Mouse (Mus musculus): ENCODE results near the gene Ubl5.
"Not testable (repeated sequence)": the region's sequence is repeated elsewhere in the genome, so short reads cannot be mapped to it uniquely, and the experiment has no call there.

The Ubl5 gene

GRCm38 (mm10) chr9:20657546-20657945 lies 14.9 kb downstream of the Ubl5 start:
- DNase-seq (ENCODE audit: low read depth, low spot score): peak; percentile 67

- peak; percentile 85 for DNase-seq (ENCODE audit: low read depth, low spot score)
Observed at GRCm38 (mm10) chr9:20662325-20662724, 19.6 kb downstream of the Ubl5 start.

DNA sequence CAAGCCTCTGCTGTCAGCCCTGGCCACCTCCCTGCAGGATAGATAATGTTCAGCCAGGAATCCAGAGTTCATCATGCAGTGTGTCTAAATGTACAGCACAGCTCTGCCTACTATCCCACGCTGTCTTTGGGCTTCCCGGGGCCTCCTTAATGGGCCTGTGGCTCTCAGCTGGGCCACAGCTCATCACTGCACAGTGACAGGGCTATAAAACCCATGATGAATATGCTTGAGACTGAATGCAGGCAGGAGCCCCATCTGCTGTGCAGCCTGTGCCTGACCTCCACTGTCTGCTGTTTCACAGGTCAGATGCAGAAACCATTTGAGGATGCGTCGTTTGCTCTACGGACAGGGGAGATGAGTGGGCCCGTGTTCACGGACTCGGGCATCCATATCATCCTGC lies 20.2 kb downstream of the Ubl5 start:
- no peak for DNase-seq (ENCODE audit: low read depth, low spot score)

GRCm38 (mm10) chr9:20663956-20664355 lies 21.3 kb downstream of the Ubl5 start:
- peak; percentile 93 for DNase-seq (ENCODE audit: low read depth, low spot score)

- DNase-seq (ENCODE audit: low read depth, low spot score): peak; percentile 84
Observed at GRCm38 (mm10) chr9:20664366-20664765, 21.7 kb downstream of the Ubl5 start.

GRCm38 (mm10) chr9:20664982-20665637 lies 22.4 kb downstream of the Ubl5 start:
- no peak for DNase-seq (ENCODE audit: low read depth, low spot score)

DNA sequence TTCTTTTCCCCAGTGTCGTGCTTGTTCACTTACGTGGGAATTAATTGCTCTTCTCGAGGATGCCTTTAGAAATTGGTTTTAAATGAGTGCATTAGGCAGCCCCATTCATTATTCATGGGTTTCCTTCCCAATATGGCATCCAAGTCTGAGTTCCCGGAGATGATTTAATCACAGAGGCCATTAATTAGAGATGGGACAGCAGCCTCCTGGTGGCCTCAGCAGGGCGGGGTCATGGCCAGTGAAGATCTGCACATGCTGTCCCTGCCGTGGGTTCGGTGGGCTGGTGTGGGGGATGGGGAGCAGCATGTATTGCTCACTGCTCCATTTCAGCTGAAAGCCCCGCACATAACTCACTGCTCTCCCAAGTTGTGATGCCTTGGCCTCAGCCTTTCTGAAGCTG lies 23.2 kb downstream of the Ubl5 start:
- no peak for DNase-seq (ENCODE audit: low read depth, low spot score)

DNA sequence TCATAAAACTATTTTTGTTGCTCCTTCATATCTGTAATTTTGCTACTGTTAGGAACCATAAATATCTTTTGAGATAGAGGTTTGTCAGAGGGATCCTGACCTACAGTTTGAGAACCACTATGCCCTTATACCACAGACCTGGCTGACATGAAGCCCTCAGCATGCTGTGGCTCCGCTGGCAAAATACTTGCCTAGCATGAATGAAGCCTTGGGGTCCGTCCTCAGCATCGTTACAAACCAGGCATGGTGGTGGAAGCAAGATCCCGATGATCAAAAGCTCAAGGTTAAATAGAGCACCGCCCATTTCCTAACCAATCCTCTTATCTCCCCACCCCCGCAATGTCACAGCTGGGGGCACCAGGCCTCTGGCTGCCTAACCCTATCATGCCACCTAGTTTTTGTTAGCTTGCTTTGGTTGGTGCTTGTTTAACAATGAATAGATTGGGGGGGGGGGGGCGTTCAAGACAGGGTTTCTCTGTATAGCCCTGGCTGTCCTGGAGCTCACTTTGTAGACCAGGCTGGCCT lies 23.9 kb downstream of the Ubl5 start:
- no peak for DNase-seq (ENCODE audit: low read depth, low spot score)

- DNase-seq (ENCODE audit: low read depth, low spot score): no peak
Observed at GRCm38 (mm10) chr9:20668065-20668464, 25.4 kb downstream of the Ubl5 start.

DNA sequence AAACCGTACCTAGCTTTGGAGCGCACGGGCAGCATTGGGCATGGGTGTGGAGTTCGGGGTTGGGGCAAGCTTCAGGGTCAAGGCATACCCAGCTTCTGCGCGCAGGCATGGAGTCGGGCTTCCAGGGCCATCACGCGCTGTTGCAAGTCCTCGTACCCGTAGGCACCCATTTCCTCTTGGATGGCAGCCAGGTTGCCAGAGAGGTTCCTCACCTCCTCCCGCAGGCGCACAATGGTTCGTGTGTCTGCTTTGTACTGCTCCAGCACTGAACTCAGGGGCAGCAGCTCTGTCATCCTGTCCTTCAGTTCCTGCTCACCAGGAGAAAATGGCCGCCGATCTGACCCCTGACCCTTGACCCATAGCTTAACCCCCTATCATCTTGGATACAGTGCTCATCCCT lies 29.4 kb downstream of the Ubl5 start:
- DNase-seq (ENCODE audit: low read depth, low spot score): no peak

DNA sequence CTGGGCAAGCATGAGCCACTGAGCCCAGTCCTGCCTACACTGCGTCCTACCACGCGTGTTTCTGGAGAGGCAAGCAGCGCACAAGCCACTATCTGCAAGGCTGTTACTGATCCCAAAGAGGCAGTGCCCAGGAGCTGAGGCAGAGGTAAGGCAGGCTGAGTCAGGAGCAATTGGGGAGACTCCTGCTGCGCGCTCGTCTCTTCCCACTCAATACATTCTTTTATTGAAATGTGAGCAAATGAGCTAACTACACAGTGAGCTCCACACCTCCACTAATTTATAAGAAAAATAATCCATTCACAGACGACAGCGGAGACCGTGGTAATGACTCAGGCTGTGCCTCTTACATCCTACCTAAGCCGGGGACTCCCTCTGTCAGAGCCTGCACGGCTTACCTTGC lies 35.2 kb downstream of the Ubl5 start:
- peak; percentile 74 for DNase-seq (ENCODE audit: low read depth, low spot score)

GRCm38 (mm10) chr9:20680378-20680958 lies 37.8 kb downstream of the Ubl5 start:
- DNase-seq (ENCODE audit: low read depth, low spot score): no peak

GRCm38 (mm10) chr9:20681546-20682388 lies 39.1 kb downstream of the Ubl5 start:
- no peak for DNase-seq (ENCODE audit: low read depth, low spot score)

GRCm38 (mm10) chr9:20682389-20682722 lies 39.7 kb downstream of the Ubl5 start:
- peak; percentile 65 for DNase-seq (ENCODE audit: low read depth, low spot score)

- DNase-seq (ENCODE audit: low read depth, low spot score): peak; percentile 90
Observed at GRCm38 (mm10) chr9:20685081-20685861, 42.6 kb downstream of the Ubl5 start.

- no peak for DNase-seq (ENCODE audit: low read depth, low spot score)
Observed at GRCm38 (mm10) chr9:20689403-20689802, 46.7 kb downstream of the Ubl5 start.

DNA sequence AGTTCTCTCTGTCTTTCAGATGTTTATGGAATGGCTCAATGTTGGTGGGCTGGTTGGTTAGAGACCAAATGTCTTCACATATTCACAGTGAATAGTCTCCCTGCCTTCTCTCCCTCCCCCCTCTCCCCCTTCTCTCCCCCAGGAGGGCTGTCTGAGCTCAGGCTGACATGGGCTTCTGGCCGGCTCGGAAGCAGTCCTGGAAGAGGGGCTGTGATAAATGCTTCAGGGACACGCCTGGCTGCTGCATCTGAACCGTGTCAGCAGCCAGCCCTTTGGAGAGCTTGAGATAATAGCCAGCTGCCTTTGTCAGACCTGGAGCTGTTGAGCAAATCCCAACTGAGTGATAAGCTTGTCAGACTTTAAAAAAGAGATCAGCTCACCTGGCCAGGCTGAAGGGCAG lies 47.2 kb downstream of the Ubl5 start:
- no peak for DNase-seq (ENCODE audit: low read depth, low spot score)

DNA sequence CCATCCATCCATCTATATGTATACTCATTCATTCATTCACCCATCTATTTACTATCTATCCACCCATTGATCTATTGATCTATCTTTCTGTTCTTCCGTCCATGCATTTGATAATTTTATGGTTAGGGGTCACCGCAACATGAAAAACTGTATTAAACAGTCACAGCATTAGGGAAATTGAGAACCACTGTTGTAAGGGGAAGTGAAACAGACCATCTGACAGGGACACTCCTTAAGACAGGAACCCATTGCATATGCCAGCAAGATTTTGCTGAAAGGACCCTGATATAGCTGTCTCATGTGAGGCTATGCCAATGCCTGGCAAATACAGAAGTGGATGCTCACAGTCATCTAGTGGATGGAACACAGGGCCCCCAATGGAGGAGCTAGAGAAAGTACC lies 47.8 kb downstream of the Ubl5 start:
- DNase-seq (ENCODE audit: low read depth, low spot score): not testable (repeated sequence)

- peak; percentile 62 for DNase-seq (ENCODE audit: low read depth, low spot score)
Observed at GRCm38 (mm10) chr9:20692863-20693262, 50.2 kb downstream of the Ubl5 start.

GRCm38 (mm10) chr9:20694721-20695235 lies 52.1 kb downstream of the Ubl5 start:
- DNase-seq (ENCODE audit: low read depth, low spot score): no peak

GRCm38 (mm10) chr9:20696107-20696712 lies 53.5 kb downstream of the Ubl5 start:
- peak; percentile 56 for DNase-seq (ENCODE audit: low read depth, low spot score)

Data from brain, adult 2 months (tissue).